In genomic region chr8:121248823-121249222, GRCm38 (mm10) we compare ENCODE assay signal across 12 mouse cellular contexts.
A peak's percentile ranks its signal among the peaks of the same experiment; 100 is the strongest.
DNase-seq lines count a peak whose midpoint lies in the region; ATAC-seq lines count a peak whose summit lies in the region.
"Had no signal": no experiment of that assay in that cellular context is flagged by ENCODE, and none has a peak within 500 bp of the region (broad histone marks: within the 10 kb centered on the region; RNA-seq: fewer than 3 reads in every experiment).

No protein-coding gene starts in this region.

- H3K9me3 ChIP-seq in limb, embryonic 11.5 days (ENCODE audit: control insufficient read depth, low read length), result no peaks in the 10 kb centered on the region
- H3K9me3 ChIP-seq in limb, embryonic 10.5 days (replicated peaks), result no peaks in the 10 kb centered on the region
- H3K9me3 ChIP-seq: megakaryocyte, embryonic 14.5 days had no signal

- peaks cover 14% of the 10 kb centered on the region for H3K4me1 ChIP-seq in limb, embryonic 11.5 days (ENCODE audit: control insufficient read depth, insufficient read depth, low read length)
- H3K4me1 ChIP-seq in limb, embryonic 10.5 days, result peaks cover 41% of the 10 kb centered on the region
- H3K4me1 ChIP-seq: megakaryocyte, embryonic 14.5 days had no signal

- intact Hi-C loops in heart, postnatal 14 days (cut with DNase I), result no loop called here

- 0 out of 2 replicates have a peak, but pooled peaks have one; percentile 31 for ATAC-seq in limb, embryonic 11.5 days (ENCODE audit: insufficient number of reproducible peaks, low FRiP score, low TSS enrichment, low read depth)

- H3K4me3 ChIP-seq in limb, embryonic 11.5 days (ENCODE audit: low read depth, low read length), result no peak overlapping the region
- no peak overlapping the region for H3K4me3 ChIP-seq in limb, embryonic 10.5 days
- H3K4me3 ChIP-seq: layer of hippocampus, adult 2 months; megakaryocyte, embryonic 14.5 days had no signal

- WGBS in limb, embryonic 11.5 days, result 60% methylated on average over 7 of the region's 7 CpGs
- WGBS in limb, embryonic 10.5 days, result 80% methylated on average over 7 of the region's 7 CpGs

- H3K9ac ChIP-seq in limb, embryonic 11.5 days (ENCODE audit: low read length), result no peak overlapping the region

- no peak overlapping the region for H3K4me2 ChIP-seq in limb, embryonic 11.5 days (ENCODE audit: low read depth, severe bottlenecking)

- H3K27ac ChIP-seq in limb, embryonic 11.5 days (replicated peaks; ENCODE audit: low read depth, low read length), result no peak overlapping the region
- no peak overlapping the region for H3K27ac ChIP-seq in limb, embryonic 10.5 days
- H3K27ac ChIP-seq: layer of hippocampus, adult 2 months had no signal

- H3K27me3 ChIP-seq in limb, embryonic 11.5 days (ENCODE audit: control insufficient read depth, insufficient read depth, low read length), result peaks cover 21% of the 10 kb centered on the region
- H3K27me3 ChIP-seq in limb, embryonic 10.5 days (ENCODE audit: low read depth, poor library complexity, severe bottlenecking), result peaks cover 86% of the 10 kb centered on the region

- H3K36me3 ChIP-seq in limb, embryonic 11.5 days (ENCODE audit: control insufficient read depth, insufficient read depth, low read length), result no peaks in the 10 kb centered on the region
- no peaks in the 10 kb centered on the region for H3K36me3 ChIP-seq in limb, embryonic 10.5 days

- no peak for DNase-seq in limb, embryonic 11.5 days (ENCODE audit: low spot score)
- DNase-seq in limb, embryonic 10.5 days (ENCODE audit: low spot score), result no peak
- DNase-seq in adrenal gland, postnatal 25 days, result peak; percentile 84
- peak; percentile 53 to 54 for DNase-seq in heart, postnatal 14 days
- peak; percentile 52 for DNase-seq in lung, postnatal 36 days
- DNase-seq in cerebellum, postnatal 14 days, result no peak
- no peak for DNase-seq in left cerebral cortex, adult 8-10 months (ENCODE audit: low spot score in 2 of 2)
- DNase-seq in layer of hippocampus, postnatal 36 days, result no peak
- DNase-seq: cerebellum, adult 9-11 months; right cerebral cortex, postnatal 4 days had no signal

Comparison
In these comparisons a context has a peak if more than half of its experiments do, and no peak if none do; other contexts are left out.
1. DNase-seq: peak in adrenal gland, postnatal 25 days (single experiment), heart, postnatal 14 days (2 of 2) and lung, postnatal 36 days (single experiment); none in limb, embryonic 11.5 days (single experiment), limb, embryonic 10.5 days (single experiment), cerebellum, postnatal 14 days (0 of 2), left cerebral cortex, adult 8-10 months (0 of 2) and layer of hippocampus, postnatal 36 days (0 of 2).